Comparison of ENCODE assay signal across 28 mouse cellular contexts in the genomic region with DNA sequence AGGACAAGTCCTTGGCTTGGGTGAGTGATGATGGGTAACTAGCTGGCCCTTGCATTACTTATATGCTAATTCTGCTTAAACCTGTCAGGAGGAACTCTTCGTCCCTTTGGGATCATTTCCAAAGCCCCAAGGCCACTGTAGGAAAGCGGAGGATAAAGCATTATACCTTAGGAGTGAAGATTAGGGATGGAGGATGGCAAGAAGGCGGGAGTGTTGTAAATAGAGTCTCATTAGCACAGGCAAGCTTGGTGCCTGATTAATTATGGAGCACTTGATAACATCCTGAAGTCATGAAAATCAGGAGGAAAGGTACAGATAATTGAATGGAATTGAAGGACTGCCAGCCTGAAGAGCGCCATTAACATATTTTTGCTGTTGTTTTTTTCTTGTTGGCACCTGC.
"Had no signal": no experiment of that assay in that cellular context is flagged by ENCODE, and none has a peak within 500 bp of the region (broad histone marks: within the 10 kb centered on the region; RNA-seq: fewer than 3 reads in every experiment).

No protein-coding gene starts in this region.

- H3K36me3 ChIP-seq: heart, embryonic 13.5 days; heart, embryonic 15.5 days; hindbrain, embryonic 13.5 days; hindbrain, embryonic 15.5 days; intestine, embryonic 15.5 days; limb, embryonic 10.5 days; limb, embryonic 12.5 days; liver, embryonic 13.5 days; liver, embryonic 15.5 days had no signal

- ATAC-seq: hindbrain, postnatal 0 days; intestine, embryonic 15.5 days; intestine, postnatal 0 days; liver, postnatal 0 days had no signal

- H3K4me2 ChIP-seq: heart, embryonic 11.5 days; heart, embryonic 13.5 days; heart, embryonic 15.5 days; hindbrain, embryonic 13.5 days; hindbrain, embryonic 15.5 days; intestine, embryonic 15.5 days; limb, embryonic 12.5 days; liver, embryonic 11.5 days; liver, embryonic 13.5 days; liver, embryonic 15.5 days had no signal

- H3K9me3 ChIP-seq: heart, embryonic 13.5 days; heart, embryonic 15.5 days; hindbrain, embryonic 13.5 days; hindbrain, embryonic 15.5 days; intestine, embryonic 15.5 days; limb, embryonic 10.5 days; limb, embryonic 12.5 days; liver, embryonic 13.5 days; liver, embryonic 15.5 days had no signal

- H3K4me1 ChIP-seq: heart, embryonic 13.5 days; heart, embryonic 15.5 days; hindbrain, embryonic 13.5 days; hindbrain, embryonic 15.5 days; intestine, embryonic 15.5 days; limb, embryonic 10.5 days; limb, embryonic 12.5 days; liver, embryonic 13.5 days; liver, embryonic 15.5 days had no signal

- H3K9ac ChIP-seq: heart, embryonic 13.5 days; heart, embryonic 15.5 days; hindbrain, embryonic 13.5 days; hindbrain, embryonic 15.5 days; intestine, embryonic 15.5 days; limb, embryonic 12.5 days; liver, embryonic 13.5 days; liver, embryonic 15.5 days; liver, postnatal 0 days had no signal

- H3K27ac ChIP-seq: heart, adult 2 months; heart, embryonic 13.5 days; heart, embryonic 15.5 days; hindbrain, embryonic 13.5 days; hindbrain, embryonic 15.5 days; hindbrain, postnatal 0 days; intestine, embryonic 15.5 days; layer of hippocampus, adult 2 months; left cerebral cortex, adult 2 months; limb, embryonic 10.5 days; limb, embryonic 12.5 days; liver, embryonic 13.5 days; liver, embryonic 15.5 days had no signal

- DNase-seq: gastrocnemius, postnatal 14 days; gastrocnemius, postnatal 36 days; heart, adult 11 months; heart, adult 2 months; heart, postnatal 14 days; heart, postnatal 36 days; kidney, adult 18-20 months; kidney, adult 8-10 months; kidney, postnatal 10 days; kidney, postnatal 25 days; kidney, postnatal 4 days; liver; liver, embryonic 13.5 days; liver, postnatal 0 days had no signal

- H3K27me3 ChIP-seq: heart, embryonic 13.5 days; heart, embryonic 15.5 days; hindbrain, embryonic 13.5 days; hindbrain, embryonic 15.5 days; intestine, embryonic 15.5 days; limb, embryonic 12.5 days; liver, embryonic 13.5 days; liver, embryonic 15.5 days had no signal

- H3K4me3 ChIP-seq: heart, adult 2 months; heart, embryonic 13.5 days; heart, embryonic 15.5 days; hindbrain, embryonic 13.5 days; hindbrain, embryonic 15.5 days; intestine, embryonic 15.5 days; layer of hippocampus, adult 2 months; left cerebral cortex, adult 2 months; limb, embryonic 10.5 days; limb, embryonic 12.5 days; liver, embryonic 13.5 days; liver, embryonic 15.5 days had no signal
